Mouse (Mus musculus): ENCODE results near the gene Gm2956.
"Not testable (repeated sequence)": the region's sequence is repeated elsewhere in the genome, so short reads cannot be mapped to it uniquely, and the experiment has no call there.

Gene Gm2956

GRCm38 (mm10) chr14:3332087-3332677 is at the start of gene Gm2956:
TSS of gene Gm2956 (plus strand) at chr14:3332627.
- not testable (repeated sequence) for DNase-seq

GRCm38 (mm10) chr14:3333406-3333805 is 979 bp downstream of the Gm2956 start:
- DNase-seq, result not testable (repeated sequence)

GRCm38 (mm10) chr14:3394793-3395192 is 62.4 kb downstream of the Gm2956 start, which contains the start of gene Gm10413:
TSS of gene Gm10413 (plus strand) at chr14:3395093.
- not testable (repeated sequence) for DNase-seq
